Mouse (Mus musculus) right cerebral cortex, postnatal 25 days (tissue): ENCODE results near the gene Gm5244.

Source experiments
- DNase-seq: peaks from one replicate; pipeline ENCODE4 v3.0.0; 2022

The Gm5244 gene

DNA sequence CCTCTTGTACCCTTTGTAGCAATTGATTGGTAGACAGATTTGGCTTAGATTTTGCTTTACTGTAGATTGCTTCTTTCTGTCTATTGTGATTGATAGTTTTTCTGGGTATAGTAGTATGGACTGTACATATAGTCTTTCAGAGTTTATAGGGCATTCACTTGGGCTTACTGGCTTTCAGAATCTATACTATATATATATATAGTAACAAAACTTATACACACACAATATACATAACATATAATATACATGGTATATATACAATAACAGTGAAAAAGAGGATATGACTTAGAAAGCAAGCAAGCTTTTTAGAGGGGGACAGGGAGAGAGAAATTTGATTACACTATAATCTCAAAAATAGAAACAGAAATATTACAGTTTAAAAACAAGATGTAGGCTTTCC is at the start of gene Gm5244:
TSS of gene Gm5244 (plus strand) at position 301 of the 400 bp plus-strand sequence.
- no peak for DNase-seq

DNA sequence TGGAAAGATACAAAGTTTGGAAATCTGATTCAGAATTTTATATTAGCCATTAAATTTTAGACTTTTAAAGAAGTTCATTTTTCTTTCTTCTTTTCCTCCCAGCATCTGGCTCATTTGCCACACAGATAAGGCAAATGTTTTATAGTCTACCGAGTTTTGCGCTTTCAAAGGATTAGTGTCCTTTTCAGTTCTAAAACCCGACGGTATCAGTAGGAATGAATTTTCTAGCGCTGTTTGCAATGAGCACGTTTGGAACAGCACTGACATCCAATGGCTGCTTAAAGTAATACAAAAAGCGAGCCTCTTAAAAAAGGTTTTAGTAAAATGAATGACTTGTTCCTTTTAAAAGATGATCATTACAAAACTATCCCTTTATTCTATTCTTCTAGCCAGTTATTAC is 49.4 kb upstream of the Gm5244 start:
- DNase-seq, result no peak

DNA sequence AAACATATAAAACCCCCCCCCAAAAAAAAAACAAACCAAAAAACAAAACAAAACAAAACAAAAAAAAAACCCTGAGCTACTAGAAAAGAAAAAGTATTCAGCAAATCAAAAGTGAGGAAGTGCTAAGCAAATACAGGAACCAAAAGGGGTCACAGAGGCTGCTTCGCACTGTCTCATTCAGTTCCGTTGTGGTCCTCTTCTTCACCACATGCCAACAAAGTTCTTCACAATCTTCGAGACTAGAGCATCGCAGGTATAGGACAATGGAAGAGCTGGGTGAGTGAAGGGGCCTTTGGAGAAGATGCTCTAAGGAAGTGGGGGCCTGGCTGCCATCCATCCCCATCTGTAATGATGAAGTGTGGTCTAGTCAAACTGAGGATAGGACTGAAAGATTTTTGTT is 48.1 kb upstream of the Gm5244 start:
- no peak for DNase-seq

DNA sequence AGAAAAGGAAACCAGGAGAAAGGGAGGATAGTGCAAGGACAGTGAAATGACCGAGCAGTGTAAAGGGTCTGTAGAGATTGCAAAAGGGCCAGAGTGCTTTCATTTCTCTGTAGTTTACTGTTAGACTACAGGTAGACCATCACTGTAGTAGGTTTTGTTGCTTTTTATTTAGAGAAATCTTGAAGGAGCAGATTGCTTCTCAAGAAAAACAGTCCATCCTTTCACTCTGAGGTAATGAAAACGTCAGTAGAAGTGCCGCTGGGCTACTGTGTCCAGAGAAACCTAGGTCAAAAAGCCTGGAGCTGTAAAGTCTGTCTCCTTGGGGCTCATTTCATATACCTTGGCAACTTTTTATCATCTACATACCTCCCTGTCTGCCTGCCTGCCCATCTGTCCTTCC is 47.4 kb upstream of the Gm5244 start:
- DNase-seq, result no peak

DNA sequence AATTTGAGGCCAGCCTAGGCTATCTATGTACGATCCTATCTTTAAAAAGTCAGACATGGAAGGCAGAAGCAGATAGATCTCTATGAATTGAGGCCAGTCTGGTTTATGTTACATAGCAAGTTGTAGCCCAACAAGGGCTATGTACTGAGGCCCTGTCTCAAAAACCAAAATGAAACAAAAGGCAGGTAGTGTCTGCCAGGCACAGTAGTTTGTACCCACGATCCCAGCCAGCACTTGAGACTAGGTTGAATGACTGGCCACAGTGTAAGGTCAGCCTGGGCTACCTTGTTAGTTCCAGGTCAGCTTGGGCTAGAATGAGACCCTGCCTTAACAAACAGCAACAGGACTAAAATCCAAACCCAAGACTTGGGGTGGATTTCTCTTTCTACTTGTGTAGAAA is 45.9 kb upstream of the Gm5244 start:
- DNase-seq, result no peak

DNA sequence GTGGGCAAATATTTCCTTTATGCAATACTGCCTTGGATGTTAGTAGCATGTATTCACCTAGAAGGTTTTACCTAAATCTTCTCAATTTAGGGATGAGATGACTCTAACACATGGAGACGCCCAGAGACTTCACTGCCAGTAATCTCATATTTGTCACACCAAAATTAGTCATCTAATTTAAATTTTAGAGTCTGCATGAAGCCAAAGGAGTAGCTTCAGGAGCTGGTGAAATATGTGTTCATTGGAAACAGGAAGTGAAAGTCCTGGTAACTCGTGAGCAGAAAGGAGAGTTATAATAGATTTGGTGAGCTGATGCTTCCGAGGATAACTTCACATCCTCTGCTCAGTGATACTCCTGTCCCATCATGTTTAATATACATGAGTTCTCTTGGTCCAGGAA is 45.4 kb upstream of the Gm5244 start:
- no peak for DNase-seq

DNA sequence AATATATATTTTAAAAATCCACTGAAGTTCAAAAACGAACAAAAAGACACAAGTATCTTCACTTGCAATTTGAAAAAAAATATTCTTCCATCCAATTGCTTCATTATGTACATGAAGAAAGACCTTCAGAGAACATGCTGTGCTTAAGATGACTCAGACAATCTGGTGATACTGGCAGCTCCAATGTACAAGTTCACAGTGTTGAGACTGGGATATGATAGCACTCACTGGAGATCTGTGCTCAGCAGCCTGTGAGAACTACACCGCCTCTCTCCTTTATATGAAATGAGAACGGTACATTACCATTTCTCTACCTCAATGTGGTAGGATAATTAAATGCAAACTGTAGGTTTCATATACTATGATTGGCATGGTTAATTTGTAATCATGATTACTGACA is 43.7 kb upstream of the Gm5244 start:
- no peak for DNase-seq

DNA sequence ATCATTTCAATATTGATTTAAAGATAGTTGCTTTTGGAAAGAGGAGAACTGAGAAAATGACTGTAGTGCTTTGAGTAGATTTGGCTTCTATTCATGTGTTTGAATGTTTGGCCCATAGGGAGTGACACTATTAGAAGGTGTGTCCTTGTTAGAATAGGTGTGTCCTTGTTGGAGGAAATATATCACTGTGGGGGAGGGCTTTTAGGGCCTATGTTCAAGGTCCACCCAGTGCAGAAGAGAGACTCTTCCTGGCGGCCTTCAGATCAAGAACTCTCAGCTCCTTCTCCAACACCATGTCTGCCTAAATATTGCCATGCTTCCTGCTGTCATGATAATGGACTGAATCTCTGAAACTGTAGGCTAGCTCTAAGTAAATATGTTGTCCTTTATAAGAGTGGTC is 42.2 kb upstream of the Gm5244 start:
- no peak for DNase-seq

DNA sequence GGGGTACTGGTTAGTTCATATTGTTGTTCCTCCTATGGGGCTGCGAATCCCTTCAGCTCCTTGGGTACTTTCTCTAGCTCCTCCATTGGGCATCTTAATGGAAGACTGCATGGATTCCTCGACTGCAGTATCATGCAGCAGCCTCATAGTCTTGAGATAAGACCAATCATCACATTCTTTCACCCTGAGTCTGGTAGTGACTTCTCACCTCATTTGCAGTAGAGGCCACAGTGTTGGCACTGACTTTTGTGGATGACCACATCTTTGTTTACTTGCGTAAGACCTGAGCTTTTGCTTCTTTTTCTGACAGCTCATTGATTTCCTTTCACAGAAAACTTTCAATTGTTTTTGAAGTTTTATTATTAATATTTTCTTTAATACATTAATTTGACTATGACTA is 40.8 kb upstream of the Gm5244 start:
- DNase-seq, result no peak

DNA sequence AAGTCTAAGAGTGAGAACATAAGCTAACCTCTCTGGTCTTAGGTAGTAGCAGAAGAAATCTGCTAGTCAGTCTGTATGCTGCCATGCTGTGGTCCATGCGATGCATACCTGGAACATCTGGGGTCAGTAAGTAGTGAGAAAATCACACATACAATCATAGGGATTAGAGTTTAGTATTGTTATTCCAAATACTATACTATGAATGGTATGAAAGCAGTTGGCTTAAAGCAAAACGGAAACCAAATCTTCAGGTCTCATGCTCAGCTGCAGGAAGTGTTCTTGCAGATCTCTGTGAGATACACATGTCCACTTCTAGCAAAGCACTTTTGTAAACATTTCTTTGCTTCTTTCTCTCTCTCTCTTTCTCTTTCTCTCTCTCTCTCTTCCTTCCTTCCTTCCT is 40.3 kb upstream of the Gm5244 start:
- DNase-seq, result no peak

DNA sequence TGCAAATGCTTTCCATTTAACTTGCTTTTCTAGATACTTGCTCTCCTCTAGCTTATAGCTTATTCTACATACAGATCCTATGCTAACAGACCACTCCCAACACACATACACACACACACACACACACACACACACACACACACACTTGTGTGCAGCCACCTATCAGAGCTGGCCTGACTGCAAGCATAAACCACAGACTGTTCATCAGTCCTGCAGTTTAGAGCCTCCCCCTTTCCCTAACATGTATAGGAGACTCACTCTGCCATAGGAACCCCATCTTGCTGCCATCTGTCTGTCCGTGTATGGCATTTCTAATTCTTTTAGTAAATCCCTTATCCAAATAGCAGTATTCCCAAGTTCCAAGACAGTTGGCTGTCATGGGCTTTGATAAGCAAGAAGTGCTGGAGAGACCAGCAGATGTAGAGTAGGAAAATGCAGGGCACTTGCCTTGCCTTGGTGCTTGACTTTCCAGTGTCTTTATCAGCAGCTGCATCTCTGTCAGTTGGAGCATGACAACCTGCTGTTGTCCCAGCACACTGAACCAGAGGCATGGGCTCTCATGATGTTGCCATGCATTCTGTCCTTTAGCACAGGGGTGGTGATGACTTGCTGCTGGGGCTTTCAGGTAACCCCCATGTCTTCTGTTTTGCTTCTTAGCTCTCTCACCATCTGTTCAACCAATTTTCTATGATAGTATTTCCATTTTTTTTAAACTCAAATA is 33.7 kb upstream of the Gm5244 start:
- DNase-seq, result no peak

DNA sequence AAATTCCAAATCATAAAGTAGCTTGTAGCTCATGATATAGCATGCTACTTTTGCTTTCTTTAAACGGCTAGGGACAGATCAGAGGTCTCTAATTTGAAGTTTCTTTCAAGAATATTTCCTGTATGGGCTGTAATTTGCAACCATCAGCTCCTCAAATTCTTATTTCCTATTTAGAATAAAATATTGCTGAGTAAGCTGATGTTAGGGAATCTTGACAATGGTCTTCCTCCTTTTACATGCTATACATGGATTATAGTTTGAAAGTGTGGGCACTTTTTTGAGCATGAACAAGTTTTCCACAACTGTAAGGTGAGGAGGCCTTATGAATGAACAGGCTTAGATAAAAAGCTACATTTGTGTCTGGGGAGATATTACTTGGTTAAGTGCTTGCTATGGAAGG is 32.6 kb upstream of the Gm5244 start:
- no peak for DNase-seq

DNA sequence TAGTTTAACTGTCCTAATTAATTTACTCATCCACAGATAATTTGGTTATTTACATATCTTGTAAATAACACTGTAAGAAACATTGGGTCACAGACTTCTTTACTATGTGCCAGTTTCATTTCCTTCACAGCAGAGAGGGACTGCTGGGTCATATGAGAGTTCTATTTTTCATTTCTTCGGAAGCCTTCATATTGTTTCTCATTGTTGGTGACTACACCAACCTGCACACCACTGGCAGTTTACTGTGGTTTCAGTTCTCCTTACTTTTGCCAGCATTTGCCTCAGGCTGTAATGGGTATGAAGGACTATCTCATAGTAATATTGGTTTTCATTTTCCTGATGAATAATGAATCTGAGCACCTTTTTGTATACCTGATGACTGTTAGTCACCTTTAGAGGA is 28.0 kb upstream of the Gm5244 start:
- no peak for DNase-seq

DNA sequence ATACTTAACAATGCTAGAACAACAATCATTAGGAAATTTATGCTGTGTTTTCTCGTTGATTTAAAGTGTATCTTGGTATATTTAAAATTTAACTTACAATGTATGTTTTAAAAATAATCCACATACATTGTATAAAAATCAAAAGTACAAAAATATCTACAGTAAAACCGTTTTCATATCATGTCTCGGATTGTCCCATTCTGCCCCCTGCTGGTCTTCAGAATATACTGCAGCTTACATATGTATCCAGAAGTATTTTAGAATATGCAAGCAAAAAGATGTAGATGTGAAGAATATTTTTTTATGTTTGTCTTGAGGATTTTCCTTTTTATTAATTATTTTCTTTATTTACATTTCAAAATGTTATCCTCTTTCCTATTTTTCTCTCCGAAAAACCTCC is 26.1 kb upstream of the Gm5244 start:
- DNase-seq, result no peak

DNA sequence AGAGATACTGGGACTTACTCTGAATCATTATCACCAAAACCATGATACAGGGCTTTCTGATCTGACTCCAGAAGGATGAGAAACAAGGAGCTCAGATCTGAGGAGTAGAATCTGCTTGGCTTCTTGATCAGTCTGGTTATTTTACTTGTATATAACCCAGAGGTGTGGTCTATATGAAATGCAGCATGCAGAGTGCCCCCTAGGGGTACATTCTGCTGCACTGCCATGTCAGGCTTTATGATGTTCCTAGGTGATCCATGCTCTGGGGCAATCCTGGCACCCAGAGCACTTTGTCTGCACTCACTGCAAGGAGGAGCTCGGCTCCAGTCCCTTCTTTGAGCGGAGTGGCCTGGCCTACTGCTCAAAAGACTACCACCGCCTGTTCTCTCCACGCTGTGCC is 21.9 kb upstream of the Gm5244 start:
- DNase-seq, result no peak

DNA sequence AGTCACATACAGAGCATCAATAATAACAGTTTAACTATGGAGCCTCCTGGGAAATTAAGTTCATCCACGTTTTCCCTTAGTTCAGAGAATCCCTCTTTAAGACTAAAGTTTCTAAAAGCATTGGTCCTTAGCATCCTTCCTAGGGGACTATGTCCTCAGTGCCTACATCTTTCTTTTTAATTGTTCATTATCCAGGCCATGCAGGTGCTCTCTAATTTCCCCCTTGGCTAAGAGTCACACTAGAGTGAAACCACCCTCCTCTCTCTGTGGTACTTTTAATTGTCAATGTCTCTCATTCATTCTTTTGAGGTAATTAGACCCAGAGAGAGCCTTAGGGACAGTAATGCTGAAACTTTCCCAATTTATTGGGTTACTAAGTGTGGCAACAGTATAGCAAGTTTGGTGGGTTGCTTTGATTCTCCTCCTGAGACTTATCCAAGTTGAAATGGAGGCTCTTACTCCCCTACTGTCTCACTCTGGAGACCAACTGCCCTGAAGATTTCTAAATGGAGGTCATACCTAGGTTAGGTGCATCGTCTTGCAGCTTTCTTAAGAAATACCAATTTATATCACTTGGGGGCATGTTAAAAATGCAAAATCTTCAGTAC is 15.6 kb upstream of the Gm5244 start:
- no peak for DNase-seq

DNA sequence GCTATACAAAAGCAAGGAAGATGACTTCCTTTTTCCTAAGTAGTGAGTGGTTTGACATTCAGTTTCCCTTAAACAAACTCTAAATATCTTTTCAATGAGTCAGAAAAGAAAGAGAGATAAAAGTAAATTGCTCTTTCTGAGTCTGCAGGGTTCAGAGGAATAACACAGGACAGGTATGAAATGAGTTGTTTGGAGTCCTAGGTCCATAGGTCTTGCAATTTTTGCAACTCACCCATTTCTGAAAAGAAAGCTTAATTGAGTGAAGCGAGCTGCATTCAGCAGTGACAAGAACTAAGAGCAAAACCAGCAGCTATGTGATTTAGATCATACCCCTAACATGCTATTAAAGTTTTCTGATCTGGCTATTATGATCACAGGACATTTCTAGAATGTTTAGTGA is 14.9 kb upstream of the Gm5244 start:
- no peak for DNase-seq

DNA sequence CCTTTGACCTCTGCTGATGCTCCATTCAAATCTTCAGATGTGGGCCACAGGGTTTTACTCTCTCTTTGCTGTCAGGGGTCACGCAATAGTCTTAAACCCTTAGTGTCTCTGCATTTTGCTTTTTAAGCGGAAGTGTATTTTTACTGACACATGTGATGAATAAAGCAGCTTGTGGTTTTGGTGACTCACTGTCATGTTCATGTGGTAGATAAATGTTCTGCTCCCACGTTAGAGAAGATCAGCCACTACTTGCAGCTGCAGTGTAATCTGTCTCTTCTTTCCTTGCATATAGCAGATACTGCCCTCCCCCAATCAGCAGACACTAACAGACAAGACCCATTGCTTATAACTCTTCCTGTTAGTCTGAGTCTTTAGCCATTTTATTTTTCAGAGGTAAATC is 12.9 kb upstream of the Gm5244 start:
- DNase-seq, result no peak

DNA sequence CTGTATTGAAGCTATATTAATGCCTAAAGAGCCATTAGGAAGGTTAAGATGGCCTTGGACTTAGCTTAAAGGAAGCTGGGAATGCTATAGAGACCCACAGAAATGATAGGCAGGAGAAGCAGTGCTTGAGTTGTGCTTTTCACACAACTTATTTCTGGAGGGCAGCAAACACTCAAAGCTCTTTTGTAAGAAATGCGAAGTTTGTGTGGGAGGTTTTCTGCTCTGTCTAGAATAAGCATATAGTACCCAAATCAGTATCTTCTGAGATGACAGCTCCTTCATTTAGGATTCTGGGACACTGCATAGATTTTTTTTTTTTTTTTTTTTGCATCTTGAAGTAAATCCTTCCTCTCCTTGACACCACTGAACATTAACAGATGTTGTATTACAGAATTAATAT is 8.0 kb upstream of the Gm5244 start:
- DNase-seq, result no peak

DNA sequence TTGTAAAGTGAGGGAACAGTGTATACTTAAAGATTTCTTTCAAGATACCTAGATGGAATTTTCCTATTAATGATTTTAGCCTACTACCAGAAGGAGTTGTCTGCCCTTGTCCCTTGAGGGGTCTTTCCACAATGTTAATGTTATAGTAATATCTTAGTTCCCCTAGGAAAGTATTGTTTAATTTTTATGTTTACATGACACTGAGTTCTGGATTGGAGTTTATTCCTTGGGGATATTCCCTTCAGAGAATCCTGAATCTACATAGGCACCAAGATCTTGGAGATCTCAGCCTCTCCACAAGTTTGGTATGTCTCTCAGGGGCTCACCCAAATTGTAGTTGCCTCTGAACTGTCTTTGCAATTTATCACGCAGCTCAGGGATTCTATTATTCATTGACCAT is 10.5 kb downstream of the Gm5244 start, which contains the start of gene Olfr1444:
TSS of gene Olfr1444 (plus strand) at position 301 of the 400 bp plus-strand sequence.
- DNase-seq, result no peak

DNA sequence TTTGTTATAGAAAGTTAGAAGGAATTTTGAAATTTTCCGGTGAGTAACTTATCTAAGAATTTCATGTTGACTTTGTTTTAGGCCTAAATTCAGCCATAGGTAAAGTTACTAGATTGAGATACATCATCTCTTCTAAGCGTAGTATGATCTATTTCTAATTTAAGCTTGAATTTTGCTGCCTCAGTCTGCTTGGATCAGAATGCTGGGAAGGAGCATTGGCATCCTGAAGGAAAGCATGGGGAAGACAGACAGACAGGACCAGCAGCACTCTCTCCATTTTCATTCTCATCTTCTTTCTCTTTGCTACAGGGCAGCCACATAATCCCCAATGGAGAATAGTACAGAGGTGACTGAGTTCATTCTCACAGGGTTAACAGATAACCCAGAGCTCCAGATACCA is 37.1 kb downstream of the Gm5244 start, which contains the start of gene Olfr1445:
TSS of gene Olfr1445 (plus strand) at position 301 of the 400 bp plus-strand sequence.
- DNase-seq, result no peak

DNA sequence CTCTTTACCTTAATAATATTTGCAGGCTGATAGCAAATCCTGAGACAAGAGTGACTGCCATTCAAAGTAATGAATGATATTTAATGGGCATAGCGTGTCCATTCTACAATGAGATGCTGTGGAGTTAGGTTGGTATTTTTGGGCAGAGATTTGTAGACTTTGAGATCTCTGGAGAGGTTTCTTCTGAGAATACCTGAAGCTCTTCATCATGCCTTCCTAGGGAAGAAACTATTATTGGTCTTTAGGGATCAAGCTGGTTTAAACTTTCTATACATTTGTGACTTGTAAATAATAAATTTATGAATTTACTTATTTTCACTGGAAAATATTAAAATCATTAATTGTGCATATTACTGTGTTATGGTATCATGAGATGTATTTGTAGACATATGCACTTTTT is 46.9 kb downstream of the Gm5244 start, which contains the start of gene Olfr1446:
TSS of gene Olfr1446 (minus strand) at position 101 of the 400 bp plus-strand sequence.
- DNase-seq, result no peak
